Mouse (Mus musculus): Measurements from ENCODE around the gene Zfp654.
A peak's percentile ranks its signal among the peaks of the same experiment; 100 is the strongest.

Zfp654 gene

GRCm38 (mm10) chr16:64852891-64853290, 1.4 kb upstream of the Zfp654 start:
- DNase-seq (ENCODE audit: low spot score) = no peak

GRCm38 (mm10) chr16:64852441-64852871, 1.0 kb upstream of the Zfp654 start:
- DNase-seq (ENCODE audit: low spot score) = peak; percentile 24

GRCm38 (mm10) chr16:64851085-64851562, 328 bp downstream of the Zfp654 start:
- no peak for DNase-seq (ENCODE audit: low spot score)

GRCm38 (mm10) chr16:64850287-64851084, 966 bp downstream of the Zfp654 start:
- peak; percentile 39 for DNase-seq (ENCODE audit: low spot score)

- DNase-seq (ENCODE audit: low spot score) = no peak
These were observed 5.5 kb downstream of the Zfp654 start for GRCm38 (mm10) chr16:64845947-64846346.

GRCm38 (mm10) chr16:64842374-64842729, 9.1 kb downstream of the Zfp654 start:
- DNase-seq (ENCODE audit: low spot score) = no peak

- DNase-seq (ENCODE audit: low spot score) = no peak
These were observed 9.7 kb downstream of the Zfp654 start for GRCm38 (mm10) chr16:64841481-64842373.

GRCm38 (mm10) chr16:64836709-64837108, 14.7 kb downstream of the Zfp654 start:
- no peak for DNase-seq (ENCODE audit: low spot score)

GRCm38 (mm10) chr16:64835996-64836545, 15.4 kb downstream of the Zfp654 start:
- no peak for DNase-seq (ENCODE audit: low spot score)

GRCm38 (mm10) chr16:64830291-64830690, 21.2 kb downstream of the Zfp654 start:
- no peak for DNase-seq (ENCODE audit: low spot score)

GRCm38 (mm10) chr16:64824474-64824873, 27.0 kb downstream of the Zfp654 start:
- DNase-seq (ENCODE audit: low spot score) = no peak

- DNase-seq (ENCODE audit: low spot score) = no peak
These were observed 27.6 kb downstream of the Zfp654 start for GRCm38 (mm10) chr16:64823890-64824289.

GRCm38 (mm10) chr16:64817094-64817765, 34.2 kb downstream of the Zfp654 start:
- DNase-seq (ENCODE audit: low spot score) = no peak

GRCm38 (mm10) chr16:64803041-64803440, 48.4 kb downstream of the Zfp654 start:
- DNase-seq (ENCODE audit: low spot score) = no peak

GRCm38 (mm10) chr16:64801638-64802037, 49.8 kb downstream of the Zfp654 start:
- no peak for DNase-seq (ENCODE audit: low spot score)

GRCm38 (mm10) chr16:64800393-64800792, 51.1 kb downstream of the Zfp654 start:
- DNase-seq (ENCODE audit: low spot score) = no peak

- no peak for DNase-seq (ENCODE audit: low spot score)
These were observed 56.6 kb downstream of the Zfp654 start for GRCm38 (mm10) chr16:64794802-64795201.

- no peak for DNase-seq (ENCODE audit: low spot score)
These were observed 61.7 kb downstream of the Zfp654 start for GRCm38 (mm10) chr16:64789706-64790105.

GRCm38 (mm10) chr16:64775516-64775915, 75.9 kb downstream of the Zfp654 start:
- DNase-seq (ENCODE audit: low spot score) = no peak

- DNase-seq (ENCODE audit: low spot score) = no peak
These were observed 80.0 kb downstream of the Zfp654 start for GRCm38 (mm10) chr16:64771431-64771818.

GRCm38 (mm10) chr16:64770521-64771430, 80.7 kb downstream of the Zfp654 start, which contains the start of gene 4930453N24Rik:
TSS of gene 4930453N24Rik (minus strand) at chr16:64771161.
- DNase-seq (ENCODE audit: low spot score) = peak; percentile 86
